Mouse (Mus musculus) hindbrain, embryonic 13.5 days (tissue): ENCODE data around the gene Ero1l. TPM values are rescaled to one million over a fixed set of nuclear protein-coding genes. Genes with fewer than 3 reads are reported as not detected.

ENCODE experiments used
- ATAC-seq: fragments of 200-750 bp; cut with Nextera tagmentation; 2 replicates; pipeline ENCODE4 v1.8.0; 2017; ENCODE audit warnings: moderate TSS enrichment; ENCODE audit not compliant: low FRiP score
- H3K27ac ChIP-seq: fragments of 300-500 bp; sonication (generic); 2 replicates; pipeline ENCODE4 v1.5.1; 2015; ENCODE audit warnings: inconsistent platforms, mild to moderate bottlenecking, moderate library complexity
- H3K27me3 ChIP-seq: fragments of 300-500 bp; sonication (generic); 2 replicates; pipeline ENCODE4 v1.6.1; 2015; ENCODE audit warnings: mild to moderate bottlenecking, inconsistent platforms
- H3K36me3 ChIP-seq: fragments of 300-500 bp; sonication (generic); 2 replicates; pipeline ENCODE4 v1.6.1; 2015; ENCODE audit warnings: mild to moderate bottlenecking, inconsistent platforms
- H3K4me1 ChIP-seq: fragments of 300-500 bp; sonication (generic); replicated peaks from 2 replicates; pipeline ENCODE4 v1.6.1; 2015; ENCODE audit warnings: inconsistent platforms
- H3K4me2 ChIP-seq: fragments of 300-500 bp; sonication (generic); 2 replicates; pipeline ENCODE4 v1.6.1; 2015; ENCODE audit warnings: inconsistent platforms, mild to moderate bottlenecking, moderate library complexity
- H3K4me3 ChIP-seq: fragments of 300-500 bp; sonication (generic); 2 replicates; pipeline ENCODE4 v1.5.1; 2015; ENCODE audit warnings: mild to moderate bottlenecking, inconsistent platforms
- H3K9ac ChIP-seq: fragments of 300-500 bp; sonication (generic); 2 replicates; pipeline ENCODE4 v1.6.1; 2015; ENCODE audit warnings: mild to moderate bottlenecking, inconsistent platforms
- H3K9me3 ChIP-seq: fragments of 300-500 bp; sonication (generic); 2 replicates; pipeline ENCODE4 v1.6.1; 2016; ENCODE audit warnings: inconsistent platforms
- WGBS: fragments of 180-500 bp; shearing (Covaris S2); methylation state at CpG from one replicate; pipeline ENCODE4 v1.1.7; 2015; 5-methylcytosine and 5-hydroxymethylcytosine counted together
- polyA plus RNA-seq: library from polyadenylated mRNA; unstranded; fragments of >200 nt; fragmentation: Nextera tagmentation; extraction: Ambion mirVana; gene quantifications from 2 replicates; pipeline ENCODE4 v1.2.1, GENCODE M21; 2015

Gene Ero1l
- 26.7 and 28.5 TPM in 2 replicates for polyA plus RNA-seq

DNA sequence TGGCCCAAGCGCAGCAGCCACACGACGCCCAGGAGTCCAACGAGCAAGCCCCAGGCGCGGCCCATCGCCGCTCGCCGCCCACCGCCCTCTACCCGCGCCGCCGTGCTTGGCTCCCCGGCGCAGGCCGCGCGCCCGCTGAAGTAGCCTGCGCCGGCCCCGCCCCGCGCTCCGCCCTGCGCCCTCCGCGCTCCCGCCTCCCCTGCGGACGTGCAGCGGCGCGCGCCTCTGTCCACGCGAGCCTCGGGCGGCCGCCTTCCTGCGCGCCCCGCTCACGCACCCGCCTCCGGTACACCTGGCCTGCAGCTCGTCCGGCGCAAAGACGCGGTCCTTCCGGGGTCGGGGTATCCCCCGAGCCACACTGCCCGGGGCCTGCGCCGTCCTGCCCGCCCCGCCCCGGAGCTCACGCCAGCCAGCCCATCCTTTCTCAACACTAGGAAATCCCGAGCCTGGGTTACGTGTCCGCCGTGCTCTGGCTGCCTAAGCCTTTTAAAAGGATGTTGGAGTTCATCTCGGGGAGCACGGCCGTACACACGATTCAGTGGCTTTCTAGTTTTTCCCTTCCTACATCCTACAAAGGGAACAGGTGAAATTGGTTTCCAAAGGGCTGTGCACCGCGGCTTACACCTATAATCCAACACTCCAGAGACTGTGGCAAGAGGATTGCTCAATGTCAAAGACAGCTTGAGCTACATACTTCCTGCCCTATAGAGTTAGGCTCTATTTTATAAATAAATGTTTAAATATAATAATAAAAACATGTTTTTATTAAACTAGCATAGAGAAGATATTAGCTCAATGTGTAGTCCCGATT, at the start of gene Ero1l:
Gene Ero1l (minus strand): TSS at position 346 of the 811 bp plus-strand sequence.
- no peaks in the 10 kb centered on the region for H3K36me3 ChIP-seq
- peak within 1 kb of the TSS; percentile 90 for H3K4me3 ChIP-seq
- peaks cover 23% of the 10 kb centered on the region for H3K4me1 ChIP-seq
- H3K27ac ChIP-seq, result peak within 1 kb of the TSS; percentile 93
- no peaks in the 10 kb centered on the region for H3K9me3 ChIP-seq
- WGBS, result 3% methylated on average over 48 of the region's 74 CpGs
- peak within 1 kb of the TSS; percentile 64 for H3K4me2 ChIP-seq
- H3K9ac ChIP-seq, result peak within 1 kb of the TSS; percentile 95
- H3K27me3 ChIP-seq, result no peaks in the 10 kb centered on the region
- peak; percentile 96 for ATAC-seq

DNA sequence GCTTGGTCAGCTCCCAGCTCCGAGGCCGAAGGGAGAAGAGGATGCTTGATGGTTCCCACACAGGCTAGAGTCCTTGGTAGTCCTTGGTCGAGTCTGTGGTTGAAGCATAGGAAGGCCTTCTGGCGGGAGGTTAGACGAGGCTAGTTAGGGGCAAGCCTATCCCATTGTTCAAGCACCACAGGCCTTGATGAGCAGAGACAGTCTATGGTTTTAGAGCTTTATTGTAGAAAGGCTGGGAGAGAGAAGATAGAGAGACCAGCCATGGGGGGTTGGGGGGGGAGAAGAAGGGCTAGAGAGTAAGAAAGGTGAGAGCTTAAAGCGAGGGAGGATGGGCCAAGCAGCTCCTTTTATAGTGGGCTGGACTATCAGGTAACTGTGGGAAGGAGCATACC, 46.6 kb upstream of the Ero1l start:
- Histone ChIP-seq H3K4me1 (no peaks in the 10 kb centered on the region), H3K36me3 (peaks cover 13% of the 10 kb centered on the region), H3K9ac (no peak overlapping the region), H3K9me3 (no peaks in the 10 kb centered on the region), H3K27ac (no peak overlapping the region), H3K4me2 (no peak overlapping the region), H3K4me3 (no peak overlapping the region), H3K27me3 (no peaks in the 10 kb centered on the region)
- ATAC-seq, result peak; percentile 21; the same call in 1 of the 2 replicates
- 84% methylated on average over 6 of the region's 6 CpGs for WGBS

DNA sequence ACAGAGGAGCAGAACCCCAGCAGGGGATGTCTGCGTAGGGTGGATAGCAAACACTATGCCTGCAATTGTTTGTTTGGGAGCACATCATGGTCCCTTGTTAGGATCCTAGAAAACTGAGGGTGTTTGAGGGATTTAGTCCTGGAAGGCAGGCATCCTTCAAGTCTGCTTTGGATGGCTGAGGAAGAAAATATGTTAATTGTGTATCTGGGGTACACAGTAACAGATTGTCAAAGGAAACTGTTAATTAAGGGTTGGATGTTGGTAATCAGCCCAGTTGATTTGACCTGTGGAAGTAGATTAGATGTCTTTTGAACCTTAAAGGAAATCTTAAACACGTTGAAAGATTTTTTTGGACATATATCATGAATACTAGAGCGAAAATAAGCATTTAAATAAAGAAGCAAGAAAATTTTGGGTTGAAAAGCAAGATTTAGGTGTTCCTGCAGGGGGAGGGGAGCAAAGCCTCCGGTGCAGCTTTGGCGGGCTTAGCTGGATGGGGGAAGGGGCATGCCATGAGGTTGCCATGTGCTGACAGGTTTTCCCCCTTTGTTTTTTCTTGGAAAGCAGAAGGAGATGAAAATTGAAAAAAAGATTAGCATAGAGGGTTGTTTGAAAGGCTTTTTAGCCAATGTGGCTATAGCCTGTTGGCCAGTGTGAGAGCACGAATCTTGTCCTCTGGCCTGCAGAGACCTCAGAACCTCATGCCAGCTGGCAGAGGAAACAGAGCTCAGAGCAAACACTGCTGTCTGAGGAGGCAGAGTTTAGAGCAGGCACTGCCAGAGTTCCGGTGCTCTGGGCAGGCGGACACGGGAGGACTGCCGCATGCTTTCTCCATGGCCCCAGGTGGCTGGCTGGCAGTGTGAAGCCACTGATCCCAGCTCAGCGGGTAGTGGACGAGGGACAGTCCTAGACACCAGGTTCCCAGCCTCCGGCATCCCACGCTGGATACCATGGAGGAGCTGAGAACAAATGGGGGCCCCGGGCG, 45.9 kb upstream of the Ero1l start:
- WGBS, result 72% methylated on average over 16 of the region's 16 CpGs
- H3K36me3 ChIP-seq, result peaks cover 10% of the 10 kb centered on the region
- no peak overlapping the region for H3K9ac ChIP-seq
- 0 out of 2 replicates have a peak, but pooled peaks have one; percentile 17 for ATAC-seq
- H3K27ac ChIP-seq, result no peak overlapping the region
- H3K4me1 ChIP-seq, result no peaks in the 10 kb centered on the region
- no peak overlapping the region for H3K4me2 ChIP-seq
- H3K27me3 ChIP-seq, result no peaks in the 10 kb centered on the region
- H3K9me3 ChIP-seq, result no peaks in the 10 kb centered on the region
- no peak overlapping the region for H3K4me3 ChIP-seq

DNA sequence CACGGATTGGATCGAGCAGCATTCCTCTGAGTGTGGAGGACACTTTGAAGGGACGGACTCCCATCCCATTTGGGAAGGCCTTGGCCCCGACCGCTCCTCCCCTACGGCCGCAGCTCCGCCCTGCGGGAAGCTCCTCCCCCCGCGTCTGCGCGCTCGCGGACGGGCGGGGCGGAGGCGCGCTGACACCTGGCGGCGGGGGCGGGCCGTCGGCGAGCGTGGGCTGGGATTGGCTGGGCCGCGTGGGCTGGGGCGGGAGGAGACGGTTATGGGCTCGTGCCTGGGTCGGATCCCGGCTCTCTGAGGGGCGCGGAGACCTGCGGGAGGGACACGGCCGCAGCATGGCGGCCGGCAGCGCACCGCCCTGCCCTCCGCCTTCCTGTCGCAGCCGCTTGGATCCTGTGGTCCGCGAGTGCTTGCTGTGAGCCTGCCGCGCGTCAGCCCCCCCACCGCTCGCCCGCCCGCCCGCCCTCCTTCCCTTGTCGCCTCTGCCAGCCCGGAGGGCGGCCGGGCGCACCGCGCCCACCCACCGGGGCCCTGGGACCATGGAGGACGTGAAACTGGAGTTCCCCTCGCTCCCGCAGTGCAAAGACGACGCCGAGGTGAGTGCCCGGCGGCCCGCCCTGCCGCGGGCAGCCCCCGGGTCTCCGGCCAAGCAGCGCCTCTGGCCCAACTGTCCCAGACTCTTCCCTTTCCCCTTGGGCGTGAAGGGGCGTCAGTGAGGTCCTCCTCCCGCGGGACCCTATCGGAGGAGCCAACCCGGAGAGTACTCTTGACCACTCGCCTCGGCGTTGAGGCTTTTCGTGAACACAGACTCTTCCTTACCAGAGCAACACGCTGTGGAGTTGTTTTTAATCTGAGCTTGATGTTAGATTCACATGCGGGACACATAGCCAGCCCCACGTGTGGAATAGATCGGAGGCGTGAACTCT, 32.6 kb upstream of the Ero1l start, which contains the start of gene Styx:
Gene Styx (plus strand): TSS at position 163 of the 929 bp plus-strand sequence.
- H3K9ac ChIP-seq, result peak within 1 kb of the TSS; percentile 82
- H3K27ac ChIP-seq, result peak within 1 kb of the TSS; percentile 82
- H3K9me3 ChIP-seq, result no peaks in the 10 kb centered on the region
- H3K4me2 ChIP-seq, result peak within 1 kb of the TSS; percentile 68
- H3K4me3 ChIP-seq, result peak within 1 kb of the TSS; percentile 80
- WGBS, result under 1% methylated on average over 58 of the region's 93 CpGs
- peaks cover 22% of the 10 kb centered on the region for H3K36me3 ChIP-seq
- peaks cover 13% of the 10 kb centered on the region for H3K4me1 ChIP-seq
- H3K27me3 ChIP-seq, result no peaks in the 10 kb centered on the region
- ATAC-seq, result peak; percentile 98

DNA sequence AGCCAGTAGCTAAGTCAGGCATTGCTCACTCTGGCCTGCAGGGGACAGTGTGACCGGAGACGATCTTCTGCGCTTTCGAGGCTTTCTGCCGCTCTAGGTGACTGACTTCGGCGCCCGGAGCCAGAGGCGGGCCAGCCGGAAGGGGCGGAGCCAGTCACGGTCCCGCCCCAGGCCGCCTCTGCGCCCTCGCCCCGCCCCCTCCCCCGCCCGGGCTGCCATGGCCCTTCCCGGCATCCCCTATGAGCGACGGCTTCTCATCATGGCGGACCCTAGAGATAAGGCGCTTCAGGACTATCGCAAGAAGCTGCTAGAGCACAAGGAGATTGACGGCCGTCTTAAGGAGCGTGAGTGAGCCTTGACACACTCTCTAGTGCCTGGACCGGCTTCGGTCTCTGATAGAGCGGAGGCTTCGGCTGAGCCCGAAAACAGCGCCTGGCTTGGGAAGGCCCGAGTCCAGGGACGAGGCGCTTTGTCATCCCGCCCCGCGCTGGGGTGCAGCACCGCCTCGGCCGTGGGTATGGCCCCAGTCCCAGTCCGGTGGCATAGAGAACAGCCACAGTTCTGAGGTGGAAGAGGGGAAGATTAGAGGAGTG, 11.1 kb upstream of the Ero1l start, which contains the start of gene Psmc6:
Gene Psmc6 (plus strand): TSS at position 200 of the 593 bp plus-strand sequence.
- under 1% methylated on average over 44 of the region's 44 CpGs for WGBS
- H3K36me3 ChIP-seq, result peaks cover 25% of the 10 kb centered on the region
- peaks cover 16% of the 10 kb centered on the region for H3K4me1 ChIP-seq
- H3K9me3 ChIP-seq, result no peaks in the 10 kb centered on the region
- H3K4me2 ChIP-seq, result peak within 1 kb of the TSS; percentile 73
- H3K9ac ChIP-seq, result peak within 1 kb of the TSS; percentile 92
- no peaks in the 10 kb centered on the region for H3K27me3 ChIP-seq
- peak within 1 kb of the TSS; percentile 92 for H3K27ac ChIP-seq
- peak within 1 kb of the TSS; percentile 89 for H3K4me3 ChIP-seq
- peak; percentile 97 for ATAC-seq

DNA sequence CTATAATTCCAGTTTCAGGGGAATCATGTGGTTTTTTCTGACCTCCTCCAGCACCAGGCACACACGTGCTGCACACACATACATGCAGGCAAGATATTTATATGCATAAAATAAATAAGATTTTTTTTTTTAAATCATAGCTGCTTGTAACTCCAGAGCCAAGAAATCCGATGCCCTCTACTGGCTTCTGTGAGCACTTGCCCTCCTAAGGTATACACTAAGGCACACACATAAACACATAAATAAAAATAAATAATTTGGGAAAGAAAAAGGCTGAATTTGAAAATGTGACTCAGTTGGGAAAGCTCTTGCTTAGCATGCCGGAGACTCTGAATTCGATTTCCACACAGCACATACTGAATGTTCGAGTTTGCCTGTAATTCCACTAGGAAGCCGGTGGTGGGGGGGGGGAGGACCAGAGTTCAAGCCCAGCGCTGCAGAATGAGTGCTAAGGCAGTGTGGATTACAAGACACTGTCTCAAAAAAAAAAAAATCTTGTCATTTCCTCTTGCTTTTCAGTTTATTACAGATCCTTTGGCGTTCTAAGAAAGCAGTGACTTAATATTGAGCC, 10.5 kb upstream of the Ero1l start:
- peak overlapping the region; percentile 56; the same call in 1 of the 2 replicates for H3K9ac ChIP-seq
- 18% methylated on average over 8 of the region's 8 CpGs for WGBS
- no peaks in the 10 kb centered on the region for H3K27me3 ChIP-seq

DNA sequence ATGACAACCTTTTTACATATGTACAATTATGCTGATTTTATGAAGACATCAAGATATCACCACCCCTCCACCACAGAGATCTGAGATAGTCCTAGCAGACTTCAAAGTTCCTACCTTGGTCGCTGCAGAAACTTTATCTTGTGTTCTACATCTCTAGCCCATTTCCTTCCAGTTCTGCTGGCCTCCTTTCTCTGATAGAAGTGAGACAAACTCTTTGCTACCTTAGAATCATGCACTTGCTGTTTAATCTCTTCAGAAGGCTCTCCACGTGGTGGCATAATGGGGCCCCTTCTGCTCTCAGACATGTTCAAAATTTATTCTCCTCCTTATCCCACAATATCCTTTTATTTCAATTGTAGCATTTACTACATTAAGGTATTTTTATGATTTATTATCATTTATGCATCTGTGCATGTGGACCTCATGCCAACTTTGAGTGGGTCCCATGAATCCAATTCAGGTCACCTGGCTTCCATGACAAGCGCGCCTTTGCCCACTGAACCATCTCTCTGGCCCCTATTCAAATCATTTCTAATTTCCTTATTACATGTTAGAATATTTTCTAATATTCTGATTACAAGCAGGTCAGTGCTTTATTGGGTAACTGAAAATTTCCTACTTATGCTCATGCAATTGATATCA, 9.6 kb upstream of the Ero1l start:
- Histone ChIP-seq H3K4me3 (no peak overlapping the region), H3K9me3 (no peaks in the 10 kb centered on the region), H3K27me3 (no peaks in the 10 kb centered on the region), H3K27ac (no peak overlapping the region), H3K4me1 (peaks cover 16% of the 10 kb centered on the region), H3K9ac (no peak overlapping the region), H3K36me3 (peaks cover 18% of the 10 kb centered on the region), H3K4me2 (no peak overlapping the region)
- no peak for ATAC-seq
- WGBS, result 93% methylated on average over 4 of the region's 4 CpGs

More for the DNA sequence above, 10.5 kb upstream of the Ero1l start:
- Histone ChIP-seq H3K4me2 (peak overlapping the region; percentile 50), H3K36me3 (peaks cover 22% of the 10 kb centered on the region), H3K27ac (peak overlapping the region; percentile 92), H3K9me3 (no peaks in the 10 kb centered on the region), H3K4me1 (peaks cover 16% of the 10 kb centered on the region), H3K4me3 (peak overlapping the region; percentile 89)
- ATAC-seq, result peak; percentile 58

DNA sequence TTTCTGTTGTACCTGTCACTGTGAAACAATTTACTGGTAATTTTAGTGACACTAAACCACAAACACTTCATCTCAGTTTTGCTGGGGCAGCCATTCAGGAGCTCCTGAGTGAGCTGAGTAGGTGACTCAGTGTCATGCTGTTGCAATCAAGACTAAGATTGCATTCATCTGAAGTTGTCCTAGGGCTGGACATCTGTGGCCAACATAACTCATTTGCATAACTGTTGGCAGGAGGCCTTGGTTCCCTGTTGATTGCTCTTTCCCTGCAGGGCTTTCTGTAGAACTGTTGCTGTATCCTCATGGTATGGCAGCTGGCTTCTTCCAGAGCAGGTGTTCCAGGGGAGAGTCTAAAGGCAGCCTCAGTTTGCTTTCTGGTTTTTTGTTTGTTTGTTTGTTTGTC, 6.9 kb upstream of the Ero1l start:
- Histone ChIP-seq H3K36me3 (no peaks in the 10 kb centered on the region), H3K27me3 (no peaks in the 10 kb centered on the region), H3K4me1 (peaks cover 4% of the 10 kb centered on the region), H3K9ac (no peak overlapping the region), H3K4me2 (no peak overlapping the region), H3K4me3 (no peak overlapping the region), H3K27ac (no peak overlapping the region), H3K9me3 (no peaks in the 10 kb centered on the region)
- no peak for ATAC-seq

DNA sequence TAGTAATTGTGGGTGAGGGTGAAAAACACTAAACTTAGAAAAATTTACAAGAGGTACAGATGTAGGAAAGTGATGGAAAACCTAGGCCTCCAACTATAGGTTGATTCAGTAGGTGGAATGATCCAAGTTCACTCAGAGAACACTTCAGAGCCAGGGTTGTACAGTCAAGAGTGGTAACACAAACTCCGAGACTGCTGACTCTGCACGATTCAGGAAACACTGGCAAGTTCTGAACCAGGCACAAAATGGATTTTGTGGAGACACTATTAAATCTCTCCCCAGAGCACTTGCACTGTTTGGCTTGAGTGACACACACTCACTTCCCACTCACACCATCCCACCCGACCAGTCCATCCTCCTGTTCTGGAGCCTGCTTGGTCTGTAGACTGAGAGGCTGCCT, 4.7 kb upstream of the Ero1l start:
- no peak for ATAC-seq
- no peak overlapping the region for H3K4me3 ChIP-seq
- H3K9me3 ChIP-seq, result no peaks in the 10 kb centered on the region
- H3K36me3 ChIP-seq, result no peaks in the 10 kb centered on the region
- H3K27ac ChIP-seq, result no peak overlapping the region
- H3K4me1 ChIP-seq, result peaks cover 6% of the 10 kb centered on the region
- H3K27me3 ChIP-seq, result no peaks in the 10 kb centered on the region
- H3K9ac ChIP-seq, result no peak overlapping the region
- 91% methylated on average over 3 of the region's 3 CpGs for WGBS
- H3K4me2 ChIP-seq, result no peak overlapping the region

DNA sequence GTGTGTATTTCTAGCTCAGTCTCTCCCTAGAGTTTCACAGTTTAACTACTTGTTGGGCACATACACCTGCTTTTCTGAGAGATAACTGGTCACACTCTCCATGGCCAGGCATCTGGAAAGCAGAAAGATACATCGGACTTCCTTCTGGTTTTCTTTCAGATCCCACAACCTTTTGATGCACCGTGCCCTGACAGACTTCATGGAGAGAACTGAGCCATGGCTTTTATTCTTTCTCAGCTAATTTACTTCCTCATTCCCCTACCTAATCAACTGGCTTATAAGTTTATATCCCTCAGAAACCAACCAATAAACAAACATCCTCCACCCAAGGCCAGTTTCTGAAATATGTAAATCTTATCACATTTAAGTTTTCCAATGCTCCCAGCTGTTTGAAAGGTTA, 3.9 kb upstream of the Ero1l start:
- ATAC-seq, result no peak
- H3K4me1 ChIP-seq, result peaks cover 7% of the 10 kb centered on the region
- no peak overlapping the region for H3K27ac ChIP-seq
- H3K4me3 ChIP-seq, result no peak overlapping the region
- no peaks in the 10 kb centered on the region for H3K9me3 ChIP-seq
- no peak overlapping the region for H3K4me2 ChIP-seq
- H3K36me3 ChIP-seq, result no peaks in the 10 kb centered on the region
- WGBS, result 85% methylated on average over 2 of the region's 2 CpGs
- no peaks in the 10 kb centered on the region for H3K27me3 ChIP-seq
- no peak overlapping the region for H3K9ac ChIP-seq
